Mouse (Mus musculus): ENCODE data around the gene Btbd35f22.
"Not testable (repeated sequence)": the region's sequence is repeated elsewhere in the genome, so short reads cannot be mapped to it uniquely, and the experiment has no call there.

DNA sequence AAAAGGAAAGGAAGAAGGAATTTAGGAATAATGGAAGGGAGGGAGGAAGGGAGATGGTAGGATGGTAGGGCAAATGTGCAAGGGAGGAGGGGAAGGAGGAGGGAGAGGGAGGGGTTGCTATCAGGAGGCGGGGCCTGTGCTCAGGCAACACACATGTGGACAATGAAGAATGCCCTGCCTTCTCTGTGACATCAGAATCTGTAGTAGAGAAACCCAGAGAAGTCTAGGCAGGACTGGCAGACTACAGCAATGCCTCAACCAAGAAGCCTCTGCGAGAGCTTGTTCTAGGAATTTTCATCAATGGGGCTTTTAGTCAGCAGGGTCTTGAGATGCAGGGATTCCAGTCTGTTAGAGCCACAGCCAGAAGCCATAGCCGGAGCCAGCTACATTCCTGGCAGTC lies at the start of gene Btbd35f22:
- TF ChIP-seq CHD2 (IDR thresholded peaks at IDR 0.05; ENCODE audit: low read length); MAX (IDR thresholded peaks at IDR 0.05; ENCODE audit: low read length); EP300 (IDR thresholded peaks at IDR 0.05; ENCODE audit: low read length); POLR2A (IDR thresholded peaks at IDR 0.05; ENCODE audit: low read depth, low read length); CTCF (conservative IDR thresholded peaks at IDR 0.05 in 1 of 2, IDR thresholded peaks at IDR 0.05 in 1 of 2; ENCODE audit: low read depth in 2 of 2, low read length in 2 of 2); USF1 (IDR thresholded peaks at IDR 0.05; ENCODE audit: low read depth, low read length); MYC (IDR thresholded peaks at IDR 0.05; ENCODE audit: low read depth, low read length); ZNF384 (IDR thresholded peaks at IDR 0.05; ENCODE audit: low read depth, low read length); HCFC1 (IDR thresholded peaks at IDR 0.05; ENCODE audit: low read depth, low read length); JUN (IDR thresholded peaks at IDR 0.05; ENCODE audit: insufficient read depth, low read depth, low read length): not testable (repeated sequence)

All from CH12.LX (cell line).